Mouse (Mus musculus) ES-CJ7 (cell line): Measurements from ENCODE around the gene Pepd.

Experiments
- DNase-seq: peaks from one replicate; pipeline ENCODE4 v3.0.0; 2011; ENCODE audit warnings: low read depth, low spot score

Pepd gene

GRCm38 (mm10) chr7:34911919-34912897, at the start of gene Pepd:
Pepd (plus strand) TSS chr7:34912379.
- DNase-seq = peak; percentile 81

- DNase-seq = no peak
Observed at GRCm38 (mm10) chr7:34867289-34867688, 44.9 kb upstream of the Pepd start.

- DNase-seq = no peak
Observed at GRCm38 (mm10) chr7:34869693-34870092, 42.5 kb upstream of the Pepd start.

GRCm38 (mm10) chr7:34876787-34877186, 35.4 kb upstream of the Pepd start:
- DNase-seq = peak; percentile 77

- DNase-seq = no peak
Observed at GRCm38 (mm10) chr7:34877820-34878219, 34.4 kb upstream of the Pepd start.

GRCm38 (mm10) chr7:34888441-34888840, 23.7 kb upstream of the Pepd start:
- DNase-seq = peak; percentile 80

GRCm38 (mm10) chr7:34888891-34889290, 23.3 kb upstream of the Pepd start:
- DNase-seq = no peak

GRCm38 (mm10) chr7:34892845-34893244, 19.3 kb upstream of the Pepd start:
- peak; percentile 26 for DNase-seq

GRCm38 (mm10) chr7:34896461-34896860, 15.7 kb upstream of the Pepd start:
- DNase-seq = peak; percentile 34

GRCm38 (mm10) chr7:34897058-34897457, 15.1 kb upstream of the Pepd start:
- DNase-seq = peak; percentile 84

GRCm38 (mm10) chr7:34910096-34911066, 1.8 kb upstream of the Pepd start:
- peak; percentile 18 for DNase-seq

- no peak for DNase-seq
Observed at GRCm38 (mm10) chr7:34913956-34914355, 1.8 kb downstream of the Pepd start.

GRCm38 (mm10) chr7:34915555-34915954, 3.4 kb downstream of the Pepd start:
- DNase-seq = no peak

- no peak for DNase-seq
Observed at GRCm38 (mm10) chr7:34917558-34917957, 5.4 kb downstream of the Pepd start.

GRCm38 (mm10) chr7:34917998-34918397, 5.8 kb downstream of the Pepd start:
- DNase-seq = no peak

GRCm38 (mm10) chr7:34918416-34918815, 6.2 kb downstream of the Pepd start:
- DNase-seq = no peak

- DNase-seq = no peak
Observed at GRCm38 (mm10) chr7:34919054-34919453, 6.9 kb downstream of the Pepd start.

GRCm38 (mm10) chr7:34919809-34920208, 7.6 kb downstream of the Pepd start:
- DNase-seq = peak; percentile 66

GRCm38 (mm10) chr7:34925208-34925607, 13.0 kb downstream of the Pepd start:
- DNase-seq = no peak

GRCm38 (mm10) chr7:34925956-34926355, 13.8 kb downstream of the Pepd start:
- DNase-seq = no peak

- DNase-seq = no peak
Observed at GRCm38 (mm10) chr7:34929614-34930262, 17.6 kb downstream of the Pepd start.
